ENCODE assay signal across 9 mouse cellular contexts in genomic region chr9:62522211-62522610, GRCm38 (mm10). TPM values are rescaled to one million over a fixed set of nuclear protein-coding genes. Genes with fewer than 3 reads are reported as not detected.
DNase-seq lines count a peak whose midpoint lies in the region; ATAC-seq and TF ChIP-seq lines count a peak whose summit lies in the region.
"Had no signal": no experiment of that assay in that cellular context is flagged by ENCODE, and none has a peak within 500 bp of the region (broad histone marks: within the 10 kb centered on the region; RNA-seq: fewer than 3 reads in every experiment).

No protein-coding gene starts in this region.

- no peak overlapping the region for H3K4me2 ChIP-seq in forebrain, embryonic 16.5 days (ENCODE audit: low read length)
- H3K4me2 ChIP-seq: liver, embryonic 13.5 days had no signal

- H3K4me1 ChIP-seq in forebrain, embryonic 16.5 days (replicated peaks; ENCODE audit: control insufficient read depth, insufficient read depth, low read length) = peaks cover 80% of the 10 kb centered on the region

- no peaks in the 10 kb centered on the region for H3K36me3 ChIP-seq in forebrain, embryonic 16.5 days (ENCODE audit: control insufficient read depth, insufficient read depth)
- H3K36me3 ChIP-seq: liver, embryonic 13.5 days had no signal

- no peaks in the 10 kb centered on the region for H3K9me3 ChIP-seq in forebrain, embryonic 16.5 days (ENCODE audit: control insufficient read depth, low read length)
- H3K9me3 ChIP-seq: liver, embryonic 13.5 days had no signal

- H3K4me3 ChIP-seq in gastrocnemius, adult 2 months = peak overlapping the region; percentile 58
- H3K4me3 ChIP-seq in forebrain, embryonic 16.5 days (replicated peaks; ENCODE audit: low read length) = no peak overlapping the region
- H3K4me3 ChIP-seq: liver, embryonic 13.5 days had no signal

- H3K9ac ChIP-seq in forebrain, embryonic 16.5 days (replicated peaks; ENCODE audit: low read depth, low read length) = 0 out of 2 replicates have a peak overlapping the region, but pooled peaks have one; percentile 5
- H3K9ac ChIP-seq: liver, embryonic 13.5 days had no signal

- intact Hi-C loops in gastrocnemius, adult 2 months (cut with DNase I) = no loop called here
- intact Hi-C loops in gastrocnemius, postnatal 36 days (cut with DNase I) = no loop called here

- DNase-seq in gastrocnemius, adult 2 months = no peak
- no peak for DNase-seq in gastrocnemius, postnatal 36 days
- DNase-seq in kidney, adult 11 months = peak; percentile 56
- peak; percentile 76 for DNase-seq in lung, postnatal 25 days (ENCODE audit: low spot score)
- DNase-seq in ovary, postnatal 14 days (ENCODE audit: low spot score) = no peak
- DNase-seq in urinary bladder, postnatal 36 days (ENCODE audit: low spot score in 2 of 2) = no peak
- no peak for DNase-seq in Muller cell, postnatal 12 days (ENCODE audit: inconsistent ontology term)
- DNase-seq: liver, embryonic 13.5 days had no signal

- 51% methylated on average over 5 of the region's 5 CpGs for WGBS in forebrain, embryonic 16.5 days

- TF ChIP-seq CTCF in gastrocnemius, adult 2 months (IDR thresholded peaks at IDR 0.05) = no peak

- no peak for ATAC-seq in forebrain, embryonic 16.5 days

- peak overlapping the region; percentile 87 for H3K27ac ChIP-seq in gastrocnemius, adult 2 months
- peak overlapping the region; percentile 21 for H3K27ac ChIP-seq in forebrain, embryonic 16.5 days (ENCODE audit: low read length)
- H3K27ac ChIP-seq: liver, embryonic 13.5 days had no signal

- no peaks in the 10 kb centered on the region for H3K27me3 ChIP-seq in forebrain, embryonic 16.5 days (replicated peaks; ENCODE audit: control insufficient read depth, insufficient read depth, low read length)

RNA-seq across cellular contexts. Expression of gene Coro2b, which starts 14.6 kb away (rescaled TPM):
- total RNA-seq in gastrocnemius, adult 2 months (2021) = 1 to 10 TPM; 6.7 to 8.7 TPM
- 1 to 10 TPM; 5.5 to 6.8 TPM for total RNA-seq in gastrocnemius, postnatal 36 days (2021)
- polyA plus RNA-seq in forebrain, embryonic 16.5 days (2015; fragmentation: Nextera tagmentation; extraction: Ambion mirVana) = 41.7 and 44.9 TPM in 2 replicates

Comparison
In these comparisons a context has a peak if more than half of its experiments do, and no peak if none do; other contexts are left out.
1. DNase-seq: peak in kidney, adult 11 months (single experiment) and lung, postnatal 25 days (single experiment); none in gastrocnemius, adult 2 months (single experiment), gastrocnemius, postnatal 36 days (0 of 2), ovary, postnatal 14 days (single experiment), urinary bladder, postnatal 36 days (0 of 2) and Muller cell, postnatal 12 days (single experiment).